Mouse (Mus musculus) hindbrain, embryonic 16.5 days (tissue): ENCODE measurements around the gene Irf7. TPM values are rescaled to one million over a fixed set of nuclear protein-coding genes. Genes with fewer than 3 reads are reported as not detected.
"Not testable (repeated sequence)": the region's sequence is repeated elsewhere in the genome, so short reads cannot be mapped to it uniquely, and the experiment has no call there.

Experiments
- ATAC-seq: fragments of 200-750 bp; cut with Nextera tagmentation; 2 replicates; pipeline ENCODE4 v1.8.0; 2017; ENCODE audit warnings: moderate TSS enrichment, moderate library complexity
- H3K27ac ChIP-seq: fragments of 300-500 bp; sonication (generic); 2 replicates; pipeline ENCODE4 v1.5.1; 2014; ENCODE audit warnings: low read depth, mild to moderate bottlenecking, control low read depth, low read length, moderate library complexity
- H3K27me3 ChIP-seq: fragments of 300-500 bp; sonication (generic); replicated peaks from 2 replicates; pipeline ENCODE4 v1.6.1; 2014; ENCODE audit warnings: low read length; ENCODE audit not compliant: control insufficient read depth, insufficient read depth
- H3K36me3 ChIP-seq: fragments of 300-500 bp; sonication (generic); 2 replicates; pipeline ENCODE4 v1.6.1; 2014; ENCODE audit warnings: mild to moderate bottlenecking, low read length, moderate library complexity, mixed read lengths; ENCODE audit not compliant: control insufficient read depth, insufficient read depth
- H3K4me1 ChIP-seq: fragments of 300-500 bp; sonication (generic); 2 replicates; pipeline ENCODE4 v1.6.1; 2014; ENCODE audit warnings: low read depth, low read length; ENCODE audit not compliant: control insufficient read depth, insufficient read depth
- H3K4me2 ChIP-seq: fragments of 300-500 bp; sonication (generic); 2 replicates; pipeline ENCODE4 v1.6.1; 2014; ENCODE audit warnings: mild to moderate bottlenecking, low read length, control low read depth, moderate library complexity
- H3K4me3 ChIP-seq: fragments of 300-500 bp; sonication (generic); 2 replicates; pipeline ENCODE4 v1.5.1; 2014; ENCODE audit warnings: mild to moderate bottlenecking, low read length, control low read depth, moderate library complexity
- H3K9ac ChIP-seq: fragments of 300-500 bp; sonication (generic); 2 replicates; pipeline ENCODE4 v1.6.1; 2014; ENCODE audit warnings: low read depth, mild to moderate bottlenecking, control low read depth, low read length, moderate library complexity
- H3K9me3 ChIP-seq: fragments of 300-500 bp; sonication (generic); 2 replicates; pipeline ENCODE4 v1.6.1; 2014; ENCODE audit warnings: mild to moderate bottlenecking, low read length, moderate library complexity; ENCODE audit not compliant: control insufficient read depth
- WGBS: fragments of 180-500 bp; shearing (Covaris S2); extraction: QIAGEN DNeasy Blood & Tissue Kit; methylation state at CpG from one replicate; pipeline ENCODE4 v1.1.7; 2014; 5-methylcytosine and 5-hydroxymethylcytosine counted together
- polyA plus RNA-seq: library from polyadenylated mRNA; unstranded; fragments of >200 nt; fragmentation: Nextera tagmentation; extraction: Ambion mirVana; gene quantifications from 2 replicates; pipeline ENCODE4 v1.2.1, GENCODE M21; 2015

Irf7 gene
- polyA plus RNA-seq, 1 experiment from 2014 or later = 2.0 TPM

DNA sequence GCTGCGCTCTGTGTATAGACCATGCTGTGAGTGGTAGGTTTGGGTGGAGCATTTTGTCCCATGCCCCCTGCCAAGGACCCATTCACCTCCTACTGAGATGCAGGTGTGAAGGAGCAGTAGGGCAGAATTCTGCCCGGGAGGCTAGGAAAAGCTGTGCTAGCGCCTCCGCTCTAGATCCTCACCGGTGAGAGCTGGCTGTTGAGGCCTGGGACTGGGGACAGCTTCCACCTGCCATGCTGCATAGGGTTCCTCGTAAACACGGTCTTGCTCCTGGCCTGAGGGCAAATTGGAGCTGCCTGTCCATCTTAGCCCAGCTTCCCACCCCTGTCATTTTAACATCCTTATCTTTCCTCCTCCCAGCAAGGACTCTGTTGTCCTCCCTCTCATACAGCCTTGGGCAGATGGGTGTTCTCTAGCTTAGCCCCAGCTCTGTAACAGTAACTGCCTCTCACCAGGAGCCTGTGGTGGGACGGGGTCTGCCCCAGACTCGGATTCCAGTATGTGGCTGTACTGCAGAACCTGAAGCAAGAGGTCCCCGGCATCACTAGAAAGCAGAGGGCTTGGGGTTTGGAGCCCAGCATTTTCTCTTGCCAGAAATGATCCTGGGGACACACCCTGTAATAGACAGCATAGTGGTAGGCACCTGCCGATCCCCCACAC lies 2.1 kb downstream of the Irf7 start:
- peaks cover 3% of the 10 kb centered on the region; the same call in 1 of the 2 replicates for H3K4me1 ChIP-seq
- peaks cover 48% of the 10 kb centered on the region for H3K36me3 ChIP-seq
- H3K4me3 ChIP-seq = no peak overlapping the region
- no peaks in the 10 kb centered on the region; the same call in 1 of the 2 replicates for H3K27me3 ChIP-seq
- no peak for ATAC-seq
- H3K27ac ChIP-seq = no peak overlapping the region
- no peak overlapping the region for H3K4me2 ChIP-seq
- H3K9me3 ChIP-seq = no peaks in the 10 kb centered on the region
- H3K9ac ChIP-seq = no peak overlapping the region; the same call in 1 of the 2 replicates
- WGBS = 68% methylated on average over 11 of the region's 11 CpGs

GRCm38 (mm10) chr7:141263640-141264039 lies 2.6 kb downstream of the Irf7 start:
- Histone ChIP-seq H3K27me3 (no peaks in the 10 kb centered on the region), H3K4me3 (no peak overlapping the region), H3K4me2 (no peak overlapping the region), H3K36me3 (peaks cover 52% of the 10 kb centered on the region), H3K4me1 (peaks cover 3% of the 10 kb centered on the region; the same call in 1 of the 2 replicates), H3K9ac (no peak overlapping the region), H3K9me3 (no peaks in the 10 kb centered on the region), H3K27ac (no peak overlapping the region)
- 0 out of 2 replicates have a peak, but pooled peaks have one; percentile 26 for ATAC-seq
- 90% methylated on average over 13 of the region's 13 CpGs for WGBS

DNA sequence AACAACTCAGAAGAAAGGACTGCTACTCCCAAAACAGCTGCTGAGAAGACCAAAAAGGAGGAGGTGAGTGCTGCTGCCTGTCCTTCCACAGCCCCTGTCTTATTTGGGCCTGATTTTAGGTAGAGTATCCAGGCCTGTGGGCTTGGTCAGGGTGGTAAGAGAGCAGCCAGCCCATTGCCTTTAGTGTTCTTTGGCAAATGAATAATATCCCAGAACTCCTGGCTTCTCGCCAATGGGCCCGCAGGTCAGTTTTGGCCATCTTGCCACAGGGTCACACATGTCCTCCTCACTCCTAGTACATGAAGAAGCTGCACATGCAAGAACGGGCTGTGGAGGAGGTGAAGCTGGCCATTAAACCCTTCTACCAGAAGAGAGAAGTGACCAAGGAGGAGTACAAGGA lies 4.8 kb downstream of the Irf7 start:
- Histone ChIP-seq H3K27me3 (no peaks in the 10 kb centered on the region), H3K4me2 (no peak overlapping the region), H3K4me3 (no peak overlapping the region), H3K9me3 (no peaks in the 10 kb centered on the region), H3K4me1 (peaks cover 2% of the 10 kb centered on the region; the same call in 1 of the 2 replicates), H3K36me3 (peaks cover 73% of the 10 kb centered on the region), H3K9ac (no peak overlapping the region), H3K27ac (no peak overlapping the region)
- ATAC-seq = no peak
- WGBS = 94% methylated on average over 3 of the region's 3 CpGs

GRCm38 (mm10) chr7:141256159-141256558 lies 10.1 kb downstream of the Irf7 start:
- Histone ChIP-seq H3K4me2 (no peak overlapping the region), H3K36me3 (peaks cover 54% of the 10 kb centered on the region), H3K9me3 (no peaks in the 10 kb centered on the region), H3K4me3 (no peak overlapping the region), H3K27me3 (no peaks in the 10 kb centered on the region), H3K27ac (no peak overlapping the region), H3K9ac (no peak overlapping the region), H3K4me1 (no peaks in the 10 kb centered on the region)
- no peak for ATAC-seq
- WGBS = 94% methylated on average over 10 of the region's 10 CpGs

- not testable (repeated sequence) for H3K4me2 ChIP-seq, H3K27me3 ChIP-seq, H3K4me1 ChIP-seq, H3K9me3 ChIP-seq, ATAC-seq, H3K27ac ChIP-seq, H3K9ac ChIP-seq, H3K4me3 ChIP-seq
- WGBS = 88% methylated on average over 4 of the region's 4 CpGs
- peaks cover 39% of the 10 kb centered on the region for H3K36me3 ChIP-seq
Observed at GRCm38 (mm10) chr7:141250486-141250885, 15.8 kb downstream of the Irf7 start.

DNA sequence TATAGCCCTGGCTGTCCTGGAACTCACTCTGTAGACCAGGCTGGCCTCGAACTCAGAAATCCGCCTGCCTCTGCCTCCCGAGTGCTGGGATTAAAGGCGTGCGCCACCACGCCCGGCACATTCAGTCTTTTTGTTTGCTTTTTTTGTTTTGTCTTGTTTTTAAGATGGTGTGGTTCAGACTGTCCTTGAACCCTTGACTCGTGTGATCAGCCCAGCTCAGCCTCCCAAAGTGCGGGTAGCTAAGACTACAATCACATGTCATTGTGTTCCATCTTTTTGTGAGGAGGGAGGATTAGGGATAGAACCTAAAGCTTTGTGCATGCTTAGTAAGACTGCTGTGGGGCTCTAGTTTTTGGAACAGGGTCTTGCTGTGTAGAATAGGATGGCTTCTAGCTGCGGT lies 34.7 kb downstream of the Irf7 start:
- no peak overlapping the region for H3K4me2 ChIP-seq
- no peak overlapping the region for H3K4me3 ChIP-seq
- no peak for ATAC-seq
- peaks cover 35% of the 10 kb centered on the region for H3K36me3 ChIP-seq
- no peak overlapping the region for H3K27ac ChIP-seq
- H3K9ac ChIP-seq = no peak overlapping the region
- H3K27me3 ChIP-seq = no peaks in the 10 kb centered on the region
- H3K4me1 ChIP-seq = peaks cover 18% of the 10 kb centered on the region
- 93% methylated on average over 9 of the region's 10 CpGs for WGBS
- no peaks in the 10 kb centered on the region for H3K9me3 ChIP-seq

GRCm38 (mm10) chr7:141231111-141231510 lies 35.2 kb downstream of the Irf7 start:
- no peaks in the 10 kb centered on the region for H3K27me3 ChIP-seq
- peaks cover 18% of the 10 kb centered on the region for H3K4me1 ChIP-seq
- no peak overlapping the region for H3K4me3 ChIP-seq
- no peak for ATAC-seq
- H3K27ac ChIP-seq = no peak overlapping the region
- WGBS = 89% methylated on average over 3 of the region's 3 CpGs
- H3K4me2 ChIP-seq = no peak overlapping the region
- no peak overlapping the region for H3K9ac ChIP-seq
- H3K9me3 ChIP-seq = no peaks in the 10 kb centered on the region
- peaks cover 34% of the 10 kb centered on the region for H3K36me3 ChIP-seq

GRCm38 (mm10) chr7:141230570-141230969 lies 35.7 kb downstream of the Irf7 start:
- no peak overlapping the region for H3K4me3 ChIP-seq
- H3K27me3 ChIP-seq = no peaks in the 10 kb centered on the region
- H3K27ac ChIP-seq = no peak overlapping the region
- WGBS = 97% methylated on average over 4 of the region's 4 CpGs
- H3K4me2 ChIP-seq = no peak overlapping the region
- peaks cover 18% of the 10 kb centered on the region for H3K4me1 ChIP-seq
- no peaks in the 10 kb centered on the region for H3K9me3 ChIP-seq
- no peak overlapping the region for H3K9ac ChIP-seq
- peaks cover 30% of the 10 kb centered on the region for H3K36me3 ChIP-seq
- no peak for ATAC-seq

- peaks cover 18% of the 10 kb centered on the region for H3K4me1 ChIP-seq
- H3K36me3 ChIP-seq = peaks cover 25% of the 10 kb centered on the region
- no peaks in the 10 kb centered on the region for H3K9me3 ChIP-seq
- peak overlapping the region; percentile 85 for H3K4me2 ChIP-seq
- H3K27ac ChIP-seq = no peak overlapping the region
- ATAC-seq = no peak
- WGBS = 59% methylated on average over 6 of the region's 6 CpGs
- H3K27me3 ChIP-seq = no peaks in the 10 kb centered on the region
- H3K4me3 ChIP-seq = peak overlapping the region; percentile 74
- peak overlapping the region; percentile 95; the same call in 1 of the 2 replicates for H3K9ac ChIP-seq
Observed at GRCm38 (mm10) chr7:141229702-141230101, 36.6 kb downstream of the Irf7 start.
